Mouse (Mus musculus) retina, embryonic 14.5 days (tissue): ENCODE results near the gene Pfdn4.

Experiments
- DNase-seq: peaks from one replicate; pipeline ENCODE4 v3.0.0-alpha.2; 2015; ENCODE audit warnings: low spot score

Gene Pfdn4

DNA sequence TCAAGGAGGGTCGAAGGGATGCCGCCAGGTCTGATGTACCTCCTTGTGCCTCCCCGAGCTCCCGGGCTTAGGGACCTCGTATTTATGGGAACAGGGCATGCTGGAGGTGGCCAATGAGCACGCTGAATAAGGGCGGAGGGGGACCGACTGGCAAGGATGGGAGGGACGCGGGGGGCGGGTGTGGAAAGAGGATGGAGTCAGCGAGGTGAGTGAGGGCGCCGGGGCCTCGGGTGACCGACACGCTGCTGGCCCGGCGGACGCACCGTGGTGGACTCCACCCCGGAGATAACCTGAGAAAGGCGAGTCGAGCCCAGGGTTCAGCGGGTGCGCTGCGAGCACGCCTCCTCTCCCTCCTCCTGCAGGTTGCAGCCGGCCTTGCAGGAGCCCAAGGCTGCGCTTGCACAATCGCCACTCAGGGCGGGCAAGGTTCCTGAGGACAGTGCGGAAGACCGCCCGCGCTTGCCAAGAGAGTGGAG is 901 bp downstream of the Pfdn4 start, which contains the start of gene Cyp24a1:
Gene Cyp24a1, minus strand, starts transcription at position 55 of the 476 bp plus-strand sequence.
- DNase-seq, result peak; percentile 60

- no peak for DNase-seq
Observed at GRCm38 (mm10) chr2:170498011-170498410, 1.8 kb downstream of the Pfdn4 start.

DNA sequence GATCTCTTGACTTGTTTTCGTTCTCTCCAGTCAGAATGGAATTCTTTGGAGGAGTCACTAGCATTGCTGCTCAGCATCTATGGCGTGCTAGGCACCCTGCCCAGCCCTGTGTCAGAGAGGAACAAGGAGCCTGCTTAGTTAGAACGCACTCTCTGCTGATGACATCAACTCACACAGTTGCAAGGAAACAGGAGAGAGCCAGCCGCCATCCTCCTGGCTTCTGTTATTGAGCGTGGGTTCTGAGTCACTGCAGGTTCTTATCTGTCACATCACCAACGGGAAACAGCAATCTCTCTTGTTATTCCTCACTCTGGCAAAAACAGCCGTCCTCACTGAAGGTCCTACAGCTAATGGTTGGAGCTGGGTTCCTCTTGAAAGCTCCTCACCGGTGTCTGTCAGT is 7.1 kb downstream of the Pfdn4 start:
- no peak for DNase-seq

GRCm38 (mm10) chr2:170503983-170504382 is 7.8 kb downstream of the Pfdn4 start:
- no peak for DNase-seq

- peak; percentile 94 for DNase-seq
Observed at GRCm38 (mm10) chr2:170507734-170508133, 11.5 kb downstream of the Pfdn4 start.

- peak; percentile 98 for DNase-seq
Observed at GRCm38 (mm10) chr2:170508821-170509220, 12.6 kb downstream of the Pfdn4 start.

GRCm38 (mm10) chr2:170511073-170511891 is 15.1 kb downstream of the Pfdn4 start:
- DNase-seq, result peak; percentile 96

DNA sequence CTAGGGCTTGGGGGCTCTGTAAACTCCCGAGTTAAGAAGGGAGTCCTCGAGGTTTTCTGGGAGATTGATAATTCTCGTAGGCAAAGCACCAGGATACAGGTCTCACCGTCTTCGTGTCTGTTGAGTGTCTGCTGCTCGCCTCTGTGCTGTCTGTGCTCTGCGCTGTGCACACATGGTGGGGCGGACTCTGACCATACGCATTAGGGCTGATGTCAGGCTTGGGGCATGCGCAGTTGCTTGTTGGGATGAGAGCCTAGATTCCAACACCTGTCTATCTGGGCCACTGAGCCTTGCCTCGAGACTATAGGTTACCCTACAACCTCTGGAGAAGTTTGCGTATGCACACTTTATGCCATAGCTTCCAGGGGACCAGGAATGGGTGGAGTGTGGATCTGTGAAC is 17.5 kb downstream of the Pfdn4 start:
- no peak for DNase-seq

GRCm38 (mm10) chr2:170520321-170520971 is 24.2 kb downstream of the Pfdn4 start:
- DNase-seq, result peak; percentile 85

- DNase-seq, result no peak
Observed at GRCm38 (mm10) chr2:170526513-170526912, 30.3 kb downstream of the Pfdn4 start.

GRCm38 (mm10) chr2:170528061-170528460 is 31.8 kb downstream of the Pfdn4 start:
- DNase-seq, result no peak

GRCm38 (mm10) chr2:170529766-170530165 is 33.5 kb downstream of the Pfdn4 start:
- no peak for DNase-seq

DNA sequence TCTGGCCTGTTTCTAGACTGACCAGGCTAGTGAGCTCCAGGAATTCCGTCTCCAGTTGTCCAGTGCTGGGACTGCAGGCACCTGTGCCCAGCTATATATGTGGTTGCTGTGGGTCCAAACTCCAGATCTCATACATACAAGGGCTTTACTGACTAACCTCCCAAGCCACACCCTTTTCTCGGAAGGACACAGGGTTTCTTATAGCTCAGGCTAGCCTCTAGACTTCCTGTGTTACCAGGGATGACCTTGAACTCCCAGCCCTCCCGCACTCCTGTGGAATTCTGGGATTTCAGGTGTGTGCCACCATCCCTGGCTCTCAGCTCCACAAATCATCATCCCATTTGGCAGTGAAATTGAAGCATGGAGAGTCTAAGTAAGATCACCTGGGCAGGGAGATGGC is 34.0 kb downstream of the Pfdn4 start:
- no peak for DNase-seq

DNA sequence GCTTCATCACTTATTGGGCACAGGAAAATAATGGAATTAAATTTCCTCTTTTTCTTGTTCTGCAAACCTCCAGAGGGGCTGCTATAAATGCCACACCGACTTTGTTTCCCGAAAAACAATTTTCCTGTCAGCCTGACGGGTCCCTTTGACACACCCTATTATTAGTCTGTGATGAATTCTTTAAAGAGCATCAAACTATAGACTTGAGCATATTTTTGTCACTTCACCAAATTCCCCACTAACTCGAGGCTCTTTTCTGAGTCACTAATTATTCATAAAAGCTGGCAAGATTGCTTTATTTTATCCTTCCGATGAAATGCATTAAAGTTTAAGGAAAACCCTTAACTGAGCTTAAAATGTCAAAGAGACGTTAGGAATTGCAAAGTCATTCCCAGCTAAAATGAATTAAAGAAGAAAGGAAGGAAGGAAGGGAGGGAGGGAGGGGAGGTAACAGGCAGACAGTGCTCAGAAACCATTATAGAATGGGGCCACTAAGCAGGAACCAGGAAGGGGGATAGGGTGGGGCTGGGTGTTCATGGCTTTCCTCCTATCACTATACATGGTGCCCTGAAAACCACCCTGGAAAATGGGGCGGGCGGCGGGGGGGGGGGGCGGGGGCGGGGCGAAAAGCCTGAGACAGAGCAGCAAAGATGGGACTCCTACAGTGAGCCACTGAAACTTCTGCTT is 38.0 kb downstream of the Pfdn4 start:
- DNase-seq, result no peak

GRCm38 (mm10) chr2:170534803-170535174 is 38.6 kb downstream of the Pfdn4 start:
- DNase-seq, result no peak

GRCm38 (mm10) chr2:170535841-170536240 is 39.6 kb downstream of the Pfdn4 start:
- no peak for DNase-seq

DNA sequence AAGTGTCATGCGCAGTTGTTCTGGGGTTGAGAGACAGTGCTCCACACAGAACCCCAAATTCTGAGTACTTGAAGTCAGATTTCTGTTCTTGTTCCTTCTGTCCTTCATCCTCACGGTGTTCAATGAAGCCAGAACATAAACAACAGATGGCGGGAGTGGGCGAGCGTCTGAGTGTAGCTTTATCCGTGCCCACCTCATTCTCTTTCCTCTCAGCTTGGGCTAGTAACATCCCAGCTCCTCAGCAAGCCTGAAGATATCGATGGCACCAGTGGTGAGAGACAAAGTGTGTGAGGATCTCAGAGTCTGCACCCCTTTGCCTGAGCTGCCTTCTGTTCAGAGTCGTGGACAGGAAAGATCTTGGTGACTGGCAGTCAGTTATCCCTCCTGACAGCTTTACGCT is 43.0 kb downstream of the Pfdn4 start:
- no peak for DNase-seq

DNA sequence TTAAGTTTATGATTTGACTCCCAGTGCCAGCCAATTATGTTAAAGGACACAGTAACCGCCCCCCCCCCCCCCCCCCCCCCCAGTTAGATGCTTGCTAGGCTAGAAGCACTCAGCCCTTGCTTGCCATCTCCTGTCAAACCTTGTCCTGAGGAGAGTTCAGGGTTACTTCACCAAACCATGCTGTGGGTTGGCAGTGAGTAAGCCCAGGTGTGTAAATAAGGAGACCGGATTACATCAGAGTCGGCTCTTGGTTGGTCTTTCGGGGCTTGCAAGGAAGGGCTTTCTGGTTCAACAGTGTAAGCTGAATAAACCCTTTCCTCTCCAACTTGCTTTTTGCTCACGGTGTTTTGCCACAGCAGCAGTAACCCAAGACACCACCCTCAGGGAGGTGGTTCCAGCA is 47.4 kb downstream of the Pfdn4 start:
- DNase-seq, result no peak

DNA sequence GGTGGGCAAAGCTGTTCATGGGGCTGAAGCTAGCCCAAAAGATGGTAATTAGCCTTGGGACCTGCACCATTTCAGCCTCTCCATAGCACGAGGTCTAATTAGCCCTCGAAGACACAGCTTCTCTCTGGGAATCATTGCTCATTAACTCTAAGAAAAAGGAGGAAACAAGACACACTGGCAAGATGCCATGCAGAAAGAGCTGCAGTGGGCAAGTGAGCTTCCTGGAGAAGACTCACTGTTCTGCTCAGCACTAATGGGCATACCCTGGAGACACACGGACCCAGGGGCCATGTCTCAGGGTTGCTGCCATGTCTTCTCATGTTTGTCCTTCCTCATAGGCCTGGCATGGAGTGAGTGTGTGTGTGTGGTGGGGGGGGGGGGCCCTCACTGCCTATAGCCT is 47.9 kb downstream of the Pfdn4 start:
- no peak for DNase-seq

GRCm38 (mm10) chr2:170544950-170545349 is 48.7 kb downstream of the Pfdn4 start:
- no peak for DNase-seq

DNA sequence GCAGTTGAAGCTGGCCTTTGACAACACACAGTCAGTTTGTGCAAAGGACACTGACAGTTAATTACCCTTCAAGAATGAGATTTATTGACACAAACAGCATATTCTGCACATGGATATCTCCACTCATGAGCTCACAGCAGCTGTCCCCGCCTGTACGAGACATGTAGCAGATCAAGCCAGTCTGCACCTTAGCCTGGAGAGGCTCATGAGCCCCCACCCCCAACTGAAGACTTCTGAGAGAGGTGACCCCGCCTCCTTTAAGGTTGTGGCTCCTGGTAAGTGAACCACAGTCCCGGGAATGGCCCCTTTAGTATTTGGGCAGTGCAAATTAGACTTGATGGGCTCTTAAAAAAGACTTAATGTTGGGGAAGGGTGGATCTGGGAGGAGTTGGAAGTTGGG is 49.5 kb downstream of the Pfdn4 start:
- no peak for DNase-seq

- DNase-seq, result peak; percentile 66
Observed at GRCm38 (mm10) chr2:170547526-170547925, 51.3 kb downstream of the Pfdn4 start.

DNA sequence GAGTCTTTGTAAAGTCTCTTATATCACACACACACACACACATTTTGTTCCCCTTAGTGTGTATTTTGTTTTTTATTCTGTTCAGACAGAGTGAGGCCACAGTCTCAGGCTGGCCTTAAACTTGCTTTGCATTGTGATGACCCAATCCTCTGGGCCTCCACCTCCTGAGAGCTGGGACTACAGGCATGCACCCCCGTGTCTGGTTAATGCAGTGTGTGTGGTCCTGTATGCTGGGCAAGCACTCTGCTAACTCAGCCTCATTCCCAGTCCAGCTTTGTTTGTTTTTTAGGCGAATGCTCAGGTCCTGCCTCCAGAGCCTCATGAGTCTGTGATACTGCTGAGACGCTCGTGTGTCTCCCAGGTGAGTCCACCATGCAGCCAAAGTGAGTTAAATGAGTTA is 51.8 kb downstream of the Pfdn4 start:
- DNase-seq, result peak; percentile 61
